Mouse (Mus musculus) adrenal gland, postnatal 4 days (tissue): Measurements from ENCODE around the gene Tjap1. TPM values are rescaled to one million over a fixed set of nuclear protein-coding genes. Genes with fewer than 3 reads are reported as not detected.

Experiments used
- DNase-seq, 2 experiments: peaks; one replicate each; pipeline ENCODE4 v3.0.0; 2021 to 2022; ENCODE audit warnings: low spot score in 2 of 2, mixed read lengths in 2 of 2
- total RNA-seq, 2 experiments: library from RNA; stranded (reverse); gene quantifications; 2 replicates each; pipeline ENCODE4 v1.2.3; 2021

The Tjap1 gene
- total RNA-seq, 2 experiments from 2014 or later = 68.8 to 75.3 TPM

- DNase-seq = no peak
Observed at GRCm38 (mm10) chr17:46255147-46255546, 27.7 kb downstream of the Tjap1 start.

- DNase-seq = peak; percentile 27 to 38
Observed at GRCm38 (mm10) chr17:46254106-46254505, 28.7 kb downstream of the Tjap1 start.

GRCm38 (mm10) chr17:46253452-46254084 is 29.3 kb downstream of the Tjap1 start, which contains the start of gene Lrrc73:
TSS of gene Lrrc73 (plus strand) at chr17:46253531.
- peak; percentile 77 to 84 for DNase-seq

- DNase-seq = no peak
Observed at GRCm38 (mm10) chr17:46252571-46253451, 30.0 kb downstream of the Tjap1 start.

GRCm38 (mm10) chr17:46251174-46251573 is 31.7 kb downstream of the Tjap1 start:
- no peak for DNase-seq

- DNase-seq = no peak
Observed at GRCm38 (mm10) chr17:46248189-46248522, 34.7 kb downstream of the Tjap1 start.

GRCm38 (mm10) chr17:46247512-46248188 is 35.2 kb downstream of the Tjap1 start, which contains the start of the genes Polr1c and Yipf3:
TSS of gene Polr1c (minus strand) at chr17:46248054.
TSS of gene Yipf3 (plus strand) at chr17:46248080.
- DNase-seq = peak; percentile 83 to 90

- peak in 1 of 2 experiments; percentile 53 for DNase-seq
Observed at GRCm38 (mm10) chr17:46244579-46244978, 38.2 kb downstream of the Tjap1 start.

GRCm38 (mm10) chr17:46243624-46244023 is 39.2 kb downstream of the Tjap1 start:
- no peak for DNase-seq

GRCm38 (mm10) chr17:46242993-46243392 is 39.8 kb downstream of the Tjap1 start:
- no peak for DNase-seq

GRCm38 (mm10) chr17:46242274-46242673 is 40.6 kb downstream of the Tjap1 start:
- no peak for DNase-seq

GRCm38 (mm10) chr17:46241471-46241870 is 41.4 kb downstream of the Tjap1 start:
- no peak for DNase-seq

- DNase-seq = no peak
Observed at GRCm38 (mm10) chr17:46239516-46240114, 43.2 kb downstream of the Tjap1 start.

GRCm38 (mm10) chr17:46237480-46237879 is 45.3 kb downstream of the Tjap1 start:
- no peak for DNase-seq

GRCm38 (mm10) chr17:46237079-46237478 is 45.7 kb downstream of the Tjap1 start:
- no peak for DNase-seq

- no peak for DNase-seq
Observed at GRCm38 (mm10) chr17:46236067-46236466, 46.8 kb downstream of the Tjap1 start.

- no peak for DNase-seq
Observed at GRCm38 (mm10) chr17:46227576-46227975, 55.2 kb downstream of the Tjap1 start.

- DNase-seq = no peak
Observed at GRCm38 (mm10) chr17:46221601-46222000, 61.2 kb downstream of the Tjap1 start.

GRCm38 (mm10) chr17:46210550-46210949 is 72.3 kb downstream of the Tjap1 start:
- DNase-seq = no peak
